Mouse (Mus musculus): ENCODE measurements around the gene Prps1.
"Not testable (repeated sequence)": the region's sequence is repeated elsewhere in the genome, so short reads cannot be mapped to it uniquely, and the experiment has no call there.

Gene Prps1

GRCm38 (mm10) chrX:140456279-140456731, at the start of gene Prps1:
TSS of gene Prps1 (plus strand) at chrX:140456613.
- peak; percentile 75 to 80 for DNase-seq

DNA sequence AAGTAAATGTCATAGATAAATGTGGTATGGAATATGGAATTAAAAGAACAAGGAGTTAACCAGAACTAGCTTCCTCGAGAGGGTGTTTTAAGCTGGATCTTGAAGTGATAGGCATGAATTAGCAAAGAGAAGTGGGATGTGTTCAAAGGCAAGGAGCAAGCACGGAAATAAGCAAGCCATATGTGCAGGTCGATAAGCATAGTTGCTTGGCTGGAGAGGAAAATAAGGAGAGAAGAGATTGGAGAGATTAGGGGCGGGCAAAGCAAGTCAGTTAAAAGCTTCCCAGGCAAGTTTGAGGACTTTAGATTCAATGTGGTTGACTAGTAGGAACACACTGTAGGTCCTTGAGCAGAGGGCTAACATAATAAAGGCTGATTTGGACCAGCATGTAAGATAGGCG, 48.8 kb upstream of the Prps1 start:
- no peak for DNase-seq

GRCm38 (mm10) chrX:140418467-140418866, 37.9 kb upstream of the Prps1 start:
- DNase-seq: no peak

GRCm38 (mm10) chrX:140427124-140427523, 29.3 kb upstream of the Prps1 start:
- no peak for DNase-seq

DNA sequence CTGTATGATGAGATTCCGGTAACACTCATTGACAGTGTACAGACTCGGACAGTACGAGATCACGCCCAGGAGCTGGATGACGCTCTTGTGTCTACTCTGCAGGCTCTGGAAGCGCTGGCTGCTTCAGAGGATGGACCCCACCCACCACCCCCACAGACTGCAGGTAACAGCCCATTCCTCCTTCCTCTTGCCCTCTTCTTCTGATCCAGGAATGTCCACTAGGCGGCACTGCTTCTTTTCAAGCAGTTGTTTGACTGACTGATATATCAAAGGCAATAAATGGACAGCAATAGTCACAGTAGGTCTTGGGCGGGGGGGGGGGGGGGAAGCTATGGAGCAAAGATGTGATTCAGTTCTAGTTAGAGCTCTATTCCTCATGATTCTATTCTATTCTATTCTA, 28.2 kb upstream of the Prps1 start:
- no peak for DNase-seq

DNA sequence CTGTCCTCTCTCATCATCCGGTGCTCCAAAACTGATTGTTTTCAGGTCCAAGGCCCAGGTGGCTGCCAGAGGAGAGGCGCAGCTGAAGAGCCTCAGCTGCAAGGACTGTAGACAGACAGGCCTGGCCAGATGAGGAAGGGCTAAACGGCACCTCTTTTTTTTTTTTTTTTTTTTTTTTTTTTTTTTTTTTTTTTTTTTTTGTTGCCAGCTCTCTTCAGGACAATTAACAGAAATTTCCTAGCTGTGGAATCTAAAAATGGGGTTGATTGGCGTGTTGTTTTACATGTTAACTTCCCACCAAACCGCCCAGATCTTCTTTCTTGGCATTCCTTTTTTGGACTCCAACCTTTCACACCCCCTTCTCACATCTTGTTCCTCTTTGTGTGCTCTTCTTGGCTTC, 26.4 kb upstream of the Prps1 start:
- no peak for DNase-seq

DNA sequence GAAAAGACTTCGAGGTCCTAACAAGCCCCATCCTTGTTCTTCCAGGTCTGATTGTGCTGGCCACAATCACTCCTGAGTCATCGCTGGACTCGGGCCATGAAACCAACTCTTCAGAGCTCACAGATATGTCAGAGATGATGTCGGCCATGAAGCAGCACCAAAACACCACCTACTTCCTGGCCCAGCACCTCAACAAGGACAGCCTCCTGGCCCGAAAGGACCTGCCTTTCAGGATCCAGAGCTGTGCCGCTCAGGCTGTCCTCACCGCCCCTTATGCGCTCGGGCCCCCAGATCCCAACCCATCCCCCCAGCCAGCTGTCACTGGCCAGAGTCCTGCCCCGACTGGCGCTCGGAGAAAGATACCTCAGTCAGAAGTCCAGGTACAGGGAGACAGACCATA, 25.9 kb upstream of the Prps1 start:
- no peak for DNase-seq

- no peak for DNase-seq
Measured at GRCm38 (mm10) chrX:140431981-140432380, 24.4 kb upstream of the Prps1 start.

DNA sequence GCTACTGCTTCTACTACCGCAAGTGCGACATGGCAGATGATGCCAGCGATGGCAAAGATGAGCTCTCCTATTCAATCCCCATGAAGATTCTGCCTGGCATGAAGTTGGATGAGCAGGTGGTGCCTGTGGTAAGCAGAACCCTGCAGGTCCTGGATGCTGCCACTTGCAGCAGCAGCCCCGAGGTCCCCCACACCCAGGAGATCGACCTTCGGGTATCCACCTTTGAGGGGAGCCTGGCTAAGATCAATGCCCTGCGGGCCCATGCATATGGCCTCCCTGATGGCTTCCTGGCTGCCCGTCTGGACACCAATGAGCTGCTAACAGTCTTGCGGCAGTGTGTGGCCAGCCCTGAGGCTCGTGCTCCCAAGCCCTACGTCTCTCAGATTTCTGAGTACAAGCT, 23.6 kb upstream of the Prps1 start:
- DNase-seq: no peak

DNA sequence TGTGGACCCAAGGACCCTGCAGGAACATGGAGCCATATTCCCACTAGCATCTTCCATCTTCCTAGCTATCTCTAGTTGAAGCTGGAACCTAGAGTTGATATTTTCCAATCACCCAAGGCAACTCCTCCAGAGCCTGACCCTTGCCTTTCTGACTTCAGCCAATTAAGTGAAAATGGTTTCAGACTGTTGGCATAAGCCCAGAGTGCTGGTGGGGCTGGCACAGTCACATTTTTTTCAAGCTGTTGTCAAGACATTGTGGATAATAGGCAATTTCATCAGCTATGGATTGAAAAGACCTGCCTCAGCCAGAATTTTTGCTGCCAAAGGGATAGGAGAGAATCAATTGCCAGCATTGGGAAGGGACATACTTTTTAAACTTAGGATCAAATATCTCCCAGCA, 18.5 kb upstream of the Prps1 start:
- no peak for DNase-seq

DNA sequence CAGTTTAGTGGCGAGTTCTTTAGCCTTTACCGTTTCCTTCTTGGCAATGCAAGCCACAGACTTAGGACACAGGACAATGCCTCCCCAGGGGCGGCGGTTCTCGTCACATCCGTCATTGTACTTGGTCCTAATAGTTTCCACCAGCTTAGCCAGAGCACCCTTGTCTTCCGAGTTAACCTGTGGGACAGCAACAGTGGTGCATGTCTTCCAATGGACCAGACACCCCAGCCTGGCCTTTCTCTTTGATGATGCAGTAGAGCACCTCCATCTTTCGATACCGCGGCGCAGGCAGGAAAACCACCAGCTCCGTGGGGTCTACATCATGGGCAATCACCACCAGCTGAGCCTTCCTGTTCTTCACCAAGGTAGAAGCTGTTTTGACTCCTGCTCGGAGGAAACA, 10.9 kb upstream of the Prps1 start:
- DNase-seq: no peak

- no peak for DNase-seq
Measured at GRCm38 (mm10) chrX:140450071-140450470, 6.3 kb upstream of the Prps1 start.

DNA sequence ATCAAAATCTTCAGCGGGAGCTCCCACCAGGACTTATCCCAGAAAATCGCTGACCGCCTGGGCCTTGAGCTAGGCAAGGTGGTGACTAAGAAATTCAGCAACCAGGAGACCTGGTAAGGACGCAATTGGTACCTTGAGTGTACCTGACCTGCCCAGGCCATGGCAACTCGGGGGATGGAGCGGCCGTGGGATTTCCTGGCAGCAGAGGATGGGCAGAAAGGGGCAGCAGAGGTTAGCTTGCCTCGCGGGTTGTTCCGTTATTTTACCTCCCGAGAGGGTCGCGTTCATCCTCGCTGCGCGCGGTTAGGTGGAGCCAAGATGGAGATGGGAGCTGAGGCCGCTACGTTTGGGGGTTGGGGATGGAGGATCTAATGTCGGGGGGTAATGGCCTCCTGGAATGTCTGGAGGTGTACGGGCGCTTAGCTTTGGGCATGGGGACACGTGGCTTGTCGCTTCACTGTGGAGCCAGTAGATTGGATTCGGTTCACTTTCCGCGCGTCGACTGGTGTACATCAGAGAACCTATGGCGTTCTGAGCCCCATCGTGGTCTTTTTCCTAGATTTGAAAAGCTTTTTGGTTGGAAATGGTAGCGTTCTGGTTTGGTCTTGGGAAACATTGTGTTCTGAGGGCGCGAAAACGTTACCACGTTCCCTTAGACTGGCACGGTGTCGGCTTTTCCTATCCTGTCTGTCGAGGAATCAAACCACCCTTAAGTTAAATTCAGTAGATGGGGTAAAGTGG, 508 bp downstream of the Prps1 start:
- peak in 1 of 2 experiments; percentile 4 for DNase-seq

DNA sequence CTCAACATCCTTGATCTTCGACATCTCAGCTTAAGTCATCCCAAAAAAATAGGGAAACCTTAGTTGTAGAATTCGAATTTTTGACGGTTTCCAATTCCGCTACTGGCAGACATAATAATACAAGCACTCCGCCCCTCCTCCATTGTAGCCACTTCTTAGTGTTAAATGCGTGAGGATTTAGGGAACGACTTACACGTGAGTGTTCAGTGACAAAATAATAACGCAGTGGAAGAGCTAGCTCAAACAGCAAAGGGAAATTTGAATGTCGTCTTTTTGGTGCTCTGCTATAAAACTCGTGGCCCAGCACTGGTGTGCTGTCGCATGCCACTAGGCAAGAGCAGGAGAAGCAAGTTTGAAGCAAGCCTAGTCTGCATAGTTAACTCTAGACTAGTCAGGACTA, 1.1 kb downstream of the Prps1 start:
- no peak for DNase-seq

GRCm38 (mm10) chrX:140478231-140478630, 21.8 kb downstream of the Prps1 start:
- DNase-seq: no peak

DNA sequence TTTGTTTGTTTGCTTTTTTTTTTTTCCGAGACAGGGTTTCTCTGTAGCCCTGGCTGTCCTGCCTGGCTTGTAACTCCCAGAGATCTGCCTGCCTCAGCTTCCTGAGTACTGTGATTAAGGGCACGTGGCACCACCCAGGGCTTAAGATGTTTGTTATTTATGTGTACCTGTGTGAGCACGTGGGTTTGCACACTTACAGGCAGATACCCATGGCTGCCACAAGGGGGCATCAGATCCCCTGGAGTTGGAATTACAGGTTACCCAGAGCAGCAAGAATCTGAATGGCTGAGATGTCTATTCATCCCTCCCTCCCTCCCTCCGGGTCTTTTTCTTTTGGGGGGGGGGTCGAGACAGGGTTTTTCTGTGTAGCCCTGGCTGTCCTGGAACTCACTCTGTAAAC, 22.8 kb downstream of the Prps1 start:
- DNase-seq: peak in 1 of 2 experiments; percentile 24

- no peak for DNase-seq
Measured at GRCm38 (mm10) chrX:140489174-140489573, 32.8 kb downstream of the Prps1 start.

- no peak for DNase-seq
Measured at GRCm38 (mm10) chrX:140490203-140490602, 33.8 kb downstream of the Prps1 start.

DNA sequence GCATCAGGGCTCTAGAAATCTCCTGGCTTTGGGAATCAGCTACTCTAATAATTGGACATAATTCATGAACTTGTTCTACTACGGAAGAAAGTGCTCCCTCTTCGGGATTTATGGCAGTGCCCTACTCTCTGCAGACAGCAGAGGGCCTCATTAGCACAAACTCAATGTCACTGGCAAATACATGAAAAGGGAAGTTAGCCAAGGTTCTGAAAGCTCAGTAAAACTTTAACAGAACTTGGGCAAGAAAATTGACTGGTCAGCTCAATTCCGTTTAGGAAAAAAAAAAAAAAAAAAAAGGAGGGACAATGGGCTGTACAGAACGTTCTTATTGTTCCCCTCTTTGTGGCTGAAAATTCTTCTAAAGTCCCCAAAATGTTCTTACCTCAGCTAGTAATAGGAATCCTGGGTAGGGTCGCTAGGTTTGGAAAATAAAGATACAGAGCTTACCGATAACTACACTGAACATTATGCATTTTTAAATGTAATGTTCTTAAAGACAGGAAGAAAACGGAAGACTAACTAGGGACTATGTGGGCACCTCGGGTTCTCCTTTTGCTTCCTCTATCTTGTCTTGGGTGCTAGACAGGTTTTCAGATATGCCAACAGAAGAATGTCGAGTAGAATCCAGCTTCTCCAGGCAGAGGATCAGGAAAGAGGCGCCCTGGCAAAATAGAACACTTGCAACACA, 35.6 kb downstream of the Prps1 start:
- no peak for DNase-seq

- no peak for DNase-seq
Measured at GRCm38 (mm10) chrX:140493527-140494029, 37.2 kb downstream of the Prps1 start.

DNA sequence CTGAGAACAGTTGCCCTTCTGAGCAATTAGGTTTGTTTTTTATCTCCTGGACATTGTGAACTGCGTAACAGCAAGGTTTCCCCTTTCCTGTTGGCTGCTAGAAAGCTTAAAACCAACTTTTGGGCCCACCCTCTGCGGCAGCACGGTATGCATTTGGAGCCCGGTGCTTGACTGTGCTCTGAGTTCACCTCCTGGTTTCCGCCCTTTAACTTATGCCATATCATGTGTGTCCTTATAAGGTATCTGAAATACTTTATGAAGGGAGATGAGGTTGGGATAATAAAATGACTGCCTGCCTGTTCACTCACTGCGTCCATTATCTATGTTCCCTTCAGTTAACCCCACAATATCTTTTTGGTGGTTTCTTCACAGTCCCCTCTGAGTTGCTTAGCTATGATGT, 37.8 kb downstream of the Prps1 start:
- no peak for DNase-seq

- not testable (repeated sequence) for DNase-seq
Measured at GRCm38 (mm10) chrX:140498431-140498830, 42.0 kb downstream of the Prps1 start.

DNA sequence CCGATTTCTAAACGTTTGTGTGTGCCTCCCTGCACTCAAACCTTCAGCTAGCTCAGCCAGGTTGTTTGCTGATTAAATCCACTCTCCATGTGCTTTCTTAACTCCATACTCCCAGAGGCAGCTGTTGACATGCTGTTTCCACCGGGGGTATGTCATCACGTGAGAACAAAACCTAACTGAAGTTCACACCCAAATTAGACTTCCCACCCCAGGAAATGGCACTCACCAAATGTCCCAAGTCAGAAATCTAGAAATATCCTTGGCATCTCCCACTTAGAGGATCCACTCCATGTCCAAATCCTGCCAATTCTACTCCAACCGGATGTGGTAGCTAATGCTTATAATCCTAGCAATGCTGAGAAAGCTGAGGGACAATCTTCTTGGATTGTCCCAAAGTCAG, 43.9 kb downstream of the Prps1 start:
- DNase-seq: no peak

Data from thymus, adult 18-20 months (tissue).